Mouse (Mus musculus) lung, postnatal 0 days (tissue): ENCODE measurements around the gene Crispld2.

Source experiments
- CTCF ChIP-seq: IDR thresholded peaks from 2 replicates; pipeline ENCODE4 v1.5.1; 2016; ENCODE audit warnings: antibody characterized with exemption, mild to moderate bottlenecking
- EP300 ChIP-seq: IDR thresholded peaks from 2 replicates; pipeline ENCODE4 v1.6.1; 2016; ENCODE audit warnings: antibody characterized with exemption, mild to moderate bottlenecking, control low read depth

- no peak for TF ChIP-seq CTCF
- TF ChIP-seq EP300, result no peak
Observed at GRCm38 (mm10) chr8:119946326-119946865, 45.8 kb upstream of the Crispld2 start.
